Mouse (Mus musculus) heart, embryonic 14.5 days (tissue): ENCODE measurements at regions not wholly inside any gene's neighbourhood (a gene's known extent, or its start where the extent isn't known, plus 50 kb on each side); places are given as distances from the start of the nearest gene placed in this dataset.

ENCODE experiments used
- ATAC-seq: fragments of 200-750 bp; cut with Nextera tagmentation; 2 replicates; pipeline ENCODE4 v1.8.0; 2017; ENCODE audit warnings: low read depth, moderate TSS enrichment; ENCODE audit not compliant: insufficient number of reproducible peaks, insufficient read depth, low FRiP score
- H3K27ac ChIP-seq, 2 experiments: fragments of 200-500 bp in 1 of 2; fragments of 300-500 bp in 1 of 2; sonication (generic) in 1 of 2; replicated peaks in 1 of 2; 2 replicates each; pipeline ENCODE4 v1.5.1; 2012 to 2014; ENCODE audit warnings: low read depth in 2 of 2, low read length in 2 of 2, control low read depth in 1 of 2, mild to moderate bottlenecking in 1 of 2, mixed read lengths in 1 of 2; ENCODE audit not compliant: control insufficient read depth in 1 of 2, insufficient read depth in 1 of 2
- H3K27me3 ChIP-seq: fragments of 300-500 bp; sonication (generic); 2 replicates; pipeline ENCODE4 v1.6.1; 2014; ENCODE audit warnings: mild to moderate bottlenecking, low read length, control low read depth; ENCODE audit not compliant: control insufficient read depth, insufficient read depth
- H3K36me3 ChIP-seq: fragments of 300-500 bp; sonication (generic); 2 replicates; pipeline ENCODE4 v1.6.1; 2014; ENCODE audit warnings: mild to moderate bottlenecking, control low read depth, low read length, mixed read lengths; ENCODE audit not compliant: control insufficient read depth, insufficient read depth
- H3K4me1 ChIP-seq, 2 experiments: fragments of 200-500 bp in 1 of 2; fragments of 300-500 bp in 1 of 2; sonication (generic) in 1 of 2; 2 replicates each; pipeline ENCODE4 v1.6.1; 2012 to 2014; ENCODE audit warnings: low read length in 2 of 2, control low read depth in 1 of 2, mixed read lengths in 1 of 2; ENCODE audit not compliant: control insufficient read depth in 2 of 2, insufficient read depth in 2 of 2
- H3K4me2 ChIP-seq: fragments of 300-500 bp; sonication (generic); 2 replicates; pipeline ENCODE4 v1.6.1; 2014; ENCODE audit warnings: mild to moderate bottlenecking, low read length
- H3K4me3 ChIP-seq, 2 experiments: fragments of 200-500 bp in 1 of 2; fragments of 300-500 bp in 1 of 2; sonication (generic) in 1 of 2; 2 replicates each; pipeline ENCODE4 v1.5.1; 2012 to 2014; ENCODE audit warnings: low read length in 2 of 2, mild to moderate bottlenecking in 2 of 2, control low read depth in 1 of 2, low read depth in 1 of 2, moderate library complexity in 1 of 2; ENCODE audit not compliant: control insufficient read depth in 1 of 2, insufficient read depth in 1 of 2
- H3K9ac ChIP-seq: fragments of 300-500 bp; sonication (generic); 2 replicates; pipeline ENCODE4 v1.6.1; 2014; ENCODE audit warnings: mild to moderate bottlenecking, low read length
- H3K9me3 ChIP-seq: fragments of 300-500 bp; sonication (generic); 2 replicates; pipeline ENCODE4 v1.6.1; 2016; ENCODE audit warnings: low read length, control low read depth; ENCODE audit not compliant: control insufficient read depth
- WGBS: fragments of 180-500 bp; shearing (Covaris S2); extraction: QIAGEN DNeasy Blood & Tissue Kit; methylation state at CpG from one replicate; pipeline ENCODE4 v1.1.7; 2014; 5-methylcytosine and 5-hydroxymethylcytosine counted together

DNA sequence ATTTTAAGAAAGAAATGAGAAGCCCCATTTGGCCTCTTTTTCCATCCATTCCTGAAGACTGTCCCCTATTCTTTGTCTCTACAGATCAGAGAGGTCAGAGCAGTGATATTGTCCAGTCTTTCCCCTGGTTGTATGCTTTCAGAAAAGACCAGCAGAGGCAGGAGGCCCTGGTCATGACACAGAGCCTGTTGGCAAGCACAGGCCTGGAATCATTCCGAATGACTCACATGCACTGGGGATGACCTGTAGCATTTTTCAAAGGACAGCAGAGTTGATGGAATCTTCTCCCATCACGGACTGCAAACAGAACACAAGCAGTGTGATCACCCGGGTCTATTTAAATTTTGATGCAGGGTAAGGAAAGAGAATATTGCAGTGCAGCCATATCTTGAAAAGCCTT, 50.2 kb upstream of the Nxt1 start:
- H3K36me3 ChIP-seq, result no peaks in the 10 kb centered on the region
- no peak overlapping the region for H3K9ac ChIP-seq
- no peaks in the 10 kb centered on the region for H3K9me3 ChIP-seq
- no peak overlapping the region for H3K4me2 ChIP-seq
- ATAC-seq, result no peak
- 0 out of 4 replicates have a peak, but pooled peaks cover 0 to 2% of the 10 kb centered on the region in 2 experiments for H3K4me1 ChIP-seq
- H3K27me3 ChIP-seq, result no peaks in the 10 kb centered on the region
- WGBS, result 57% methylated on average over 3 of the region's 3 CpGs
- no peak overlapping the region for H3K4me3 ChIP-seq
- H3K27ac ChIP-seq, result no peak overlapping the region

DNA sequence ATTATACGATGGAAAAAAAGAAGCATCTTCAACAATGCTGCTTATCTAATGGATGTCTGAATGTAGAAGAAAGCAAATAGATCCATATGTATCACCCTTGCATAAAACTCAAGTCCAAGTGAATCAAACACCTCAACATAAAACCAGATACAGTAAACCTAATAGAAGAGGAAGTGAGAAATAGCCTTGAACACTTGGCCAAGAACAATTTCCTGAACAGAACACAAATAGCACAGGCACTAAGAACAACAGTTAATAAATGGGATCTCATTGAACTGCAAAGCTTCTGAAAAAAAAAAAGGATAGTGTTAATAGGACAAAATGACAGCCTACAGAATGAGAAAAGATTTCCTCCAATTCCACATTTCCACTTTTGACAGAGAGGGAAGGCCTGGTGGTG, 60.5 kb upstream of the Nxt1 start:
- no peak for ATAC-seq
- Histone ChIP-seq H3K9me3 (no peaks in the 10 kb centered on the region; the same call in 1 of the 2 replicates), H3K36me3 (no peaks in the 10 kb centered on the region), H3K4me1 (no peaks in the 10 kb centered on the region), H3K9ac (no peak overlapping the region), H3K27ac (no peak overlapping the region), H3K4me2 (no peak overlapping the region), H3K27me3 (no peaks in the 10 kb centered on the region), H3K4me3 (no peak overlapping the region)
- whole genome bisulfite sequencing, result 68% methylated on average over 1 of the region's 1 CpGs

DNA sequence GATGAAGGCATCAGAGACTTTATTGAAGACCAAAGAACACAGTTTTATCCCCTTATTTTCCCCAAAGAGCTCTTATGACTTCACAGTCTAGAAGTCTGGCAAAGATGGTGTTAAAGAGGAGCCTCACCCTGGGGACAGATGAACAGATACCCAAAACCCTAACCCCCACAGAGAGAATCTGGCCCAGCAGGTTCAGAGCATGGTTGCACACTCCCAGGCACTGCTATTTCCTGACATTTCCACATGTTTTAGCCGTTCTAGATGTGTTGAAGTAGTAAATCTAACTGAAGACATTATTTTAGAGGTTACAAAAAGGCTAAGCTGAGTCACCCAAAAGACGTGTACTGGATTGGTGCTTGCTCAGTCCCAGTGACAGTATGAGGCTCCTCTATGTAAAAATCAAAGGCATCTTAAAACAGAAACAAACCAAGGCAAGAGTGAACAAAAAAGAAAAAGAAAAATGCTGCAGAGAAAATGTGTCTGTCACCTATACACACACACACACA, 66.9 kb upstream of the Nxt1 start:
- Histone ChIP-seq H3K4me2 (no peak overlapping the region), H3K36me3 (no peaks in the 10 kb centered on the region), H3K9ac (no peak overlapping the region), H3K27me3 (no peaks in the 10 kb centered on the region), H3K4me3 (no peak overlapping the region), H3K4me1 (peaks cover 0 to 2% of the 10 kb centered on the region in 2 experiments; a peak in 2 of 4 replicates), H3K27ac (no peak overlapping the region), H3K9me3 (no peaks in the 10 kb centered on the region)
- 49% methylated on average over 2 of the region's 2 CpGs for WGBS
- no peak for ATAC-seq

DNA sequence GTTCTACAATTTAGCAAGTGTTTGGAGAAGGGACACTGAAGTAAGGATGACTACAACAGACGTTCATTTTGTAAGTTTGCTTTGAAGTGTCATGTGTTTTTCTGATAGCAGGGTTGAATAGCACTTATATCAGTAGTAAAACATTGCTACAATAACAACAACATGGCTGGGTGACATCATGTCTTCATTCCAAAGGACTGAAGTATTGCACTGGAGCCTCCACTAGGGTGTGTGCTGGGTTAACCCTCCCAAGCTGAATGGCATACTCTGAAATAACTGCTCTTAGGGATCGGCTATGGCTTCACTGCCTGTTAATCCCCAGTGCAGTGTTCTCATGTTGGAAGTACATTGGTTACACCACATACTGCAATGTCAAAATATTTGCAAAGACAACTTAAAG, 68.5 kb upstream of the Nxt1 start:
- H3K36me3 ChIP-seq, result no peaks in the 10 kb centered on the region
- H3K27ac ChIP-seq, result peak overlapping the region; percentile 58 to 59
- WGBS, result 39% methylated on average over 2 of the region's 2 CpGs
- no peaks in the 10 kb centered on the region for H3K9me3 ChIP-seq
- H3K27me3 ChIP-seq, result no peaks in the 10 kb centered on the region
- H3K4me2 ChIP-seq, result no peak overlapping the region
- no peak overlapping the region for H3K4me3 ChIP-seq
- no peak overlapping the region for H3K9ac ChIP-seq
- H3K4me1 ChIP-seq, result peaks cover 0 to 2% of the 10 kb centered on the region in 2 experiments; a peak in 2 of 4 replicates
- 0 out of 2 replicates have a peak, but pooled peaks have one; percentile 39 for ATAC-seq

DNA sequence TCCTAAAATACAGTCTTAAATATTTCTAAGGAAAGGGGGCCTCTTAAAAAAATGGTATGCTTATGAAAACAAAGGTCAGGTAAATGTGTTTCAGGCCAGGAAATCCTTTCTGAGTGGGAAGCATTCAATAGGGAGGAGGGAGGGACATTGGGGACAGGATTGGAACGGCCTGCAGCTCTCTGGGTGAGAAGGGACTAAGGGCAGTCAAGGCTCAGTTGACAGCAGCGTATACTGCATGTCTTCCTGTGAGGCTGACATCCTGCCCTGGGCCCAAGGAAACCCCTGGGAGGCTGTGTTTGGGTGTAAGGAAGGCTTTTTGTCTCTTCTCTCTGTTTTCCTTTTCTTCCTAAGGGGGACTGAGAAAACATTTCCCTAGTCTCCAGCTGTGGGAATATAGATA, 69.1 kb upstream of the Nxt1 start:
- H3K4me1 ChIP-seq, result peaks cover 0 to 2% of the 10 kb centered on the region in 2 experiments; a peak in 2 of 4 replicates
- H3K9me3 ChIP-seq, result no peaks in the 10 kb centered on the region
- H3K4me3 ChIP-seq, result no peak overlapping the region
- no peaks in the 10 kb centered on the region for H3K36me3 ChIP-seq
- H3K4me2 ChIP-seq, result no peak overlapping the region
- H3K27me3 ChIP-seq, result no peaks in the 10 kb centered on the region
- 47% methylated on average over 2 of the region's 2 CpGs for WGBS
- H3K27ac ChIP-seq, result peak overlapping the region; percentile 58 to 59; a peak in 3 of 4 replicates
- no peak overlapping the region for H3K9ac ChIP-seq
- no peak for ATAC-seq

DNA sequence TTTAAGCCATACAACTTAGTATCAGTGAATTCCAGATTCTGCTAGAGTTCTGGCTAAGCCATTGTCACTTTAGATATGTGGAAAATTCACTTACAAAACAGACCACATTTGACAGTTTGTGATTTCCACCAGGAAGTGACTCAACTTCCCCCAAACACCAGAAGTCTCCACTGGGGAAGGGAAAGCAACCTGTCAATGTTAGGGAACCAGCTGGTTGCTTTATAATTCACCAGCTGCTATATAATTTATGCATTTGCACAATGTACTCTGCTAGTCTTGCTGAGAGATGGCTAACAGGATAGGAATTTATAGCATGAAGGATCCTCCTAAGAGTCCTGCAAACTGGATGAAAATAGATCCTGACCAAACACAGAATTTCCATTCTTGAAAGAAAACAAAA, 72.9 kb upstream of the Nxt1 start:
- Histone ChIP-seq H3K9ac (no peak overlapping the region), H3K27me3 (no peaks in the 10 kb centered on the region), H3K4me2 (no peak overlapping the region), H3K27ac (no peak overlapping the region; a peak in 1 of 4 replicates), H3K4me3 (no peak overlapping the region), H3K36me3 (no peaks in the 10 kb centered on the region), H3K4me1 (peaks cover 0 to 2% of the 10 kb centered on the region in 2 experiments; a peak in 2 of 4 replicates), H3K9me3 (no peaks in the 10 kb centered on the region)
- no peak for ATAC-seq

DNA sequence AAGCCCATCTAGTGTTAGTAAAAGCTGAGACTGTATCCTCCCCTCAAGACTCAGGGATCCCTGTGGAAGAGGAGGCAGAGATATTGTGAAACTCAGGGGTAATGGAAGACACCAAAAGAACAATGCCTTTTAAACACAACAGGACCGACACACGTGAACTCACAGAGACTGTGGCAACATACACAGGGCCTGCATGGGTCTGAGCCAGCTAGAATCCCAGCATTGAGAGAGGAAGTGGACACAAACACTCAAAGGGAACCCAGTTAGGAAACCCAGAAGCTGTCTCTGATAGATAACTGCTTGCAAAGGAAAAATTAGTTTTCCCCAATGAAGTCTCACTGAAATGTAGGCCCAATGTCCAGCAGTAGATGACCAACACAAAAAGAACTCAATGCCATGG, 75.4 kb upstream of the Nxt1 start:
- H3K27ac ChIP-seq, result no peak overlapping the region
- no peak overlapping the region for H3K4me3 ChIP-seq
- H3K27me3 ChIP-seq, result no peaks in the 10 kb centered on the region
- H3K36me3 ChIP-seq, result no peaks in the 10 kb centered on the region
- no peaks in the 10 kb centered on the region for H3K4me1 ChIP-seq
- H3K9me3 ChIP-seq, result no peaks in the 10 kb centered on the region
- no peak for ATAC-seq
- H3K4me2 ChIP-seq, result no peak overlapping the region
- H3K9ac ChIP-seq, result no peak overlapping the region
- 72% methylated on average over 2 of the region's 2 CpGs for WGBS

DNA sequence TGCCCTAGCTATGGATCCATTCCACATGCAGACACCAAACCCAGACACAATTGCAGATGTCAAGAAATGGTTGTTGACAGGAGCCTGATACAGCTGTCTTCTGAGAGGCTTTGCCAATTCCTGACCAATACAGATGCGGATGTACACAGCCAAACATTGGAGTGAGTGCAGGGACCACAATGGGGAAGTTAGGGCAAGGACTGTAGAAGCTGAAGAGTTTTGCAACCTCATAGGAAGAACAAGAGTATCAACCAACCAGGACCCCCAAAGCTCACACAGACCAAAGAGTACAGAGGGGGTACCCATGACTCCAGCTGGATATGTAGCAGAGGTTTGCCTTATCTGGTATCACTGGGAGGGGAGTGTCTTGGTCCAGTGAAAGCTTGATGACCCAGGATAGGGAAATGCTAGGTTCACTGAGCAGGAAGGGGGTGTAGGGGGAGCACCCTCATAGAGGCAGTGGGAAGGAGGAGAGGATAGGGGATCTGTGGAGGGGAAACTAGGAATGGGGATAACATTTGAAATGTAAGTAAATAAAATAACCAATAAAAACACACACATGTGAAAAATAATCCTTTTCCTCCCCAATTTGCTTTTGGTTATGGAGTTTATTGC, 86.6 kb upstream of the Nxt1 start:
- no peak overlapping the region for H3K4me3 ChIP-seq
- H3K4me1 ChIP-seq, result no peaks in the 10 kb centered on the region
- WGBS, result 58% methylated on average over 1 of the region's 1 CpGs
- no peak overlapping the region for H3K4me2 ChIP-seq
- no peak overlapping the region for H3K27ac ChIP-seq
- no peaks in the 10 kb centered on the region for H3K27me3 ChIP-seq
- H3K9me3 ChIP-seq, result no peaks in the 10 kb centered on the region
- no peaks in the 10 kb centered on the region for H3K36me3 ChIP-seq
- H3K9ac ChIP-seq, result no peak overlapping the region
- ATAC-seq, result no peak
